Mouse (Mus musculus) CH12.LX (cell line): ENCODE results near the gene Vasp.

ENCODE experiments used
- CHD2 ChIP-seq: IDR thresholded peaks from 2 replicates; pipeline ENCODE4 v1.6.1; 2011; ENCODE audit warnings: low read length, improper control_type of control experiment
- CTCF ChIP-seq, 2 experiments: IDR thresholded peaks in 1 of 2; conservative IDR thresholded peaks in 1 of 2; 2 replicates each; pipeline ENCODE4 v1.5.1; 2011 to 2012; ENCODE audit warnings: low read depth in 2 of 2, low read length in 2 of 2, improper control_type of control experiment in 1 of 2, inconsistent platforms in 1 of 2, mild to moderate bottlenecking in 1 of 2, moderate library complexity in 1 of 2
- E2F4 ChIP-seq: IDR thresholded peaks from 2 replicates; pipeline ENCODE4 v1.6.1; 2011; ENCODE audit warnings: low read depth, low read length, improper control_type of control experiment; ENCODE audit not compliant: insufficient replicate concordance
- EP300 ChIP-seq: IDR thresholded peaks from 2 replicates; pipeline ENCODE4 v1.6.1; 2011; ENCODE audit warnings: low read length, improper control_type of control experiment
- ETS1 ChIP-seq: conservative IDR thresholded peaks from 2 replicates; pipeline ENCODE4 v1.6.1; 2012; ENCODE audit warnings: low read depth, mild to moderate bottlenecking, inconsistent platforms, low read length, improper control_type of control experiment, moderate library complexity
- HCFC1 ChIP-seq: IDR thresholded peaks from 2 replicates; pipeline ENCODE4 v1.6.1; 2012; ENCODE audit warnings: low read depth, mild to moderate bottlenecking, inconsistent platforms, low read length, improper control_type of control experiment
- JUND ChIP-seq: conservative IDR thresholded peaks from 2 replicates; pipeline ENCODE4 v1.6.1; 2011; ENCODE audit warnings: low read depth, low read length, improper control_type of control experiment
- MAFK ChIP-seq: IDR thresholded peaks from 2 replicates; pipeline ENCODE4 v1.6.1; 2011; ENCODE audit warnings: low read length, improper control_type of control experiment; ENCODE audit not compliant: insufficient replicate concordance
- MAX ChIP-seq: IDR thresholded peaks from 2 replicates; pipeline ENCODE4 v1.6.1; 2011; ENCODE audit warnings: low read length, improper control_type of control experiment
- POLR2A ChIP-seq: IDR thresholded peaks from 2 replicates; pipeline ENCODE4 v1.6.1; 2011; ENCODE audit warnings: low read depth, mild to moderate bottlenecking, improper control_type of control experiment, low read length
- SMC3 ChIP-seq: IDR thresholded peaks from 2 replicates; pipeline ENCODE4 v1.6.1; 2011; ENCODE audit warnings: low read depth, low read length, improper control_type of control experiment
- ZKSCAN1 ChIP-seq: IDR thresholded peaks from 2 replicates; pipeline ENCODE4 v1.6.1; 2012; ENCODE audit warnings: low read depth, inconsistent platforms, low read length, improper control_type of control experiment, borderline replicate concordance

DNA sequence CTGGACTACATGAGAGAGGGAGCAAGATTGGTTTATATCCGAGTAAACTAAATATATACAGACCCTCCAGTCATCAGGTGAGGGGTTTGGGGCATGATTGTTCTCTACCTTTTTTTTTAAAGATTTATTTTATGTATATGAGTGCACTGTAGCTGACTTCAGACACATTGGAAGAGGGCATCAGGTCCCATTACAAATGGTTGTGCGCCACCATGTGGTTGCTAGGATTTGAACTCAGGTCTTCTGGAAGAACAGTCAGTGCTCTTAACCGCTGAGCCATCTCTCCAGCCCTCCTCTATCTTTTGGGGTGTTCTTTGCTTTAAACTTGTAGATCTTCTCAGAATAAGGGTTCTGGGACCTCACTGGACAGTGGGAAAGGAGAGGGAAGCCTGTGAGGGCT is 51.6 kb downstream of the Vasp start:
- TF ChIP-seq POLR2A (no peak), MAFK (no peak), HCFC1 (no peak), CTCF (conservative IDR thresholded peaks at IDR 0.05 in 1 of 2, IDR thresholded peaks at IDR 0.05 in 1 of 2; ENCODE audit: low read depth in 2 of 2, low read length in 2 of 2) (peak in 1 of 2 experiments; percentile 62; a peak in 2 of 4 replicates), CHD2 (no peak), MAX (no peak), ZKSCAN1 (no peak), E2F4 (no peak), JUND (no peak), ETS1 (no peak), SMC3 (peak; percentile 50), EP300 (no peak)
